Mouse (Mus musculus) CD4-positive naive resting alpha-beta T cell, adult 76 days (primary cell): ENCODE measurements around the gene Gm21865. TPM values are rescaled to one million over a fixed set of nuclear protein-coding genes. Genes with fewer than 3 reads are reported as not detected.

Source experiments
- total RNA-seq: library from RNA; stranded (reverse); gene quantifications from one replicate; pipeline ENCODE4 v1.2.4, GENCODE M21; 2023

Gm21865 gene
- total RNA-seq, result not detected

GRCm38 (mm10) chrY:40316803-40317202, at the start of gene Gm21865:
Gm21865 (minus strand) TSS chrY:40316903.

Other genes with a start within 250 kb of the Gm21865 start
- gene Gm21882, start 64.6 kb upstream of the Gm21865 start, total RNA-seq, result not detected